In the genomic region with DNA sequence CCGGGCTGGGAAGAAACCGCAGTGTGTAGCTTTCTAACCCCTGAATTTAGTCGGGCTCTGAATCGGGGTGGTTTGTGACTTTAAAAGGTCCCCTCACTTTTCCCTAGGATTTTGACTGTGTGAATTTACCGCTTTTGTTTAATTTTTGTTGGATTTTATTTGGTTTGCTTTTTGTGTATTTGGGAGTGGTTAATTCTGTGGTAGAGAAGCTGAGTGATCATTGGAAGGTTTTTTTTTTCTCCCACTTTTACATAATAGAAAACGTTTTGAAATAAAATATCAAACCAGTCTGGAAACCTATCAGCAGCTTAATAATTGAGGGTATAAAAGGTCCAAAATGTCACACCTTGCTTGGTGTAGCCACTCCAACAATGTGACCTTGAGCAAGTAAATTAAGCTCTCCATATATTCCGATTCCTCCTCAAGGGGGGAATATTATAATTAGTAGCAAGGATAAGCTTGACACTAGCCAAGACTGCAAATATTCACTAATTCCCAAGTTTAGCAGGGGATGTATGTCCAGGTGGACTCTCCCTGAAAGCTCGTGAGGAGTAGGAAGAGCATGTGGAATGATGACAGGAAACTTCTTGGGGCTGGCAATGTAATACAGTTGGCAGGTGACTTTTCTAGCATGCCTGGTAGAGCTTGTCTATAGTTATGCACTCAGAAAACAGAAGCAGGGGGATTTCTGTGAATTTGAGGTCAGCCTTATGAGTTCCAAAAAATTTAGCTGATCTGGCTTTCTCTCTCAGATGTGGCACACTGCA, we compare ENCODE assay signal across 8 mouse cellular contexts. TPM values are rescaled to one million over a fixed set of nuclear protein-coding genes. Genes with fewer than 3 reads are reported as not detected.
DNase-seq lines count a peak whose midpoint lies in the region; ATAC-seq lines count a peak whose summit lies in the region.

No protein-coding gene starts in this region.

- peaks cover 34% of the 10 kb centered on the region for H3K4me1 ChIP-seq in forebrain, embryonic 15.5 days
- H3K4me1 ChIP-seq in liver, embryonic 11.5 days (replicated peaks; ENCODE audit: control insufficient read depth, insufficient read depth, low read length): peaks cover 19% of the 10 kb centered on the region

- H3K27me3 ChIP-seq in forebrain, embryonic 15.5 days: no peaks in the 10 kb centered on the region
- no peaks in the 10 kb centered on the region for H3K27me3 ChIP-seq in liver, embryonic 11.5 days (replicated peaks; ENCODE audit: control insufficient read depth, insufficient read depth, low read length)

- H3K9ac ChIP-seq in forebrain, embryonic 15.5 days (replicated peaks): peak overlapping the region; percentile 100
- peak overlapping the region; percentile 100 for H3K9ac ChIP-seq in liver, embryonic 11.5 days (ENCODE audit: low read depth, low read length)

- H3K4me2 ChIP-seq in forebrain, embryonic 15.5 days (replicated peaks): peak overlapping the region; percentile 51
- peak overlapping the region; percentile 67 for H3K4me2 ChIP-seq in liver, embryonic 11.5 days

- peak overlapping the region; percentile 97 for H3K27ac ChIP-seq in forebrain, embryonic 15.5 days (replicated peaks)
- peak overlapping the region; percentile 97 for H3K27ac ChIP-seq in liver, embryonic 11.5 days (ENCODE audit: low read depth, low read length)

- H3K36me3 ChIP-seq in forebrain, embryonic 15.5 days: peaks cover 17% of the 10 kb centered on the region; the same call in 1 of the 2 replicates
- peaks cover 8% of the 10 kb centered on the region for H3K36me3 ChIP-seq in liver, embryonic 11.5 days (ENCODE audit: control insufficient read depth, insufficient read depth, low read length)

- peak overlapping the region; percentile 97 for H3K4me3 ChIP-seq in forebrain, embryonic 15.5 days
- H3K4me3 ChIP-seq in liver, embryonic 11.5 days (ENCODE audit: low read depth, low read length): peak overlapping the region; percentile 54

- DNase-seq in cerebellum, adult 9-10 months: peak; percentile 66
- no peak for DNase-seq in cerebellum, postnatal 36 days
- DNase-seq in A20 (ENCODE audit: low read depth, low spot score): peak; percentile 32
- DNase-seq in liver, embryonic 11.5 days (ENCODE audit: low spot score): no peak
- no peak for DNase-seq in Muller cell, postnatal 12 days (ENCODE audit: inconsistent ontology term)
- DNase-seq in adrenal gland, postnatal 10 days: no peak

- ATAC-seq in forebrain, embryonic 15.5 days (replicated peaks): no peak
- ATAC-seq in liver, embryonic 11.5 days (replicated peaks; ENCODE audit: low FRiP score): no peak
- ATAC-seq in megakaryocyte-erythroid progenitor cell, adult 5-6 weeks (replicated peaks; ENCODE audit: low FRiP score, low TSS enrichment, poor library complexity, severe bottlenecking): no peak

- 13% methylated on average over 8 of the region's 8 CpGs for WGBS in forebrain, embryonic 15.5 days
- 15% methylated on average over 8 of the region's 8 CpGs for WGBS in liver, embryonic 11.5 days

- no peaks in the 10 kb centered on the region for H3K9me3 ChIP-seq in forebrain, embryonic 15.5 days
- H3K9me3 ChIP-seq in liver, embryonic 11.5 days (ENCODE audit: control insufficient read depth, low read length): no peaks in the 10 kb centered on the region

RNA-seq across cellular contexts. Expression of gene Rbm39, which starts 1.0 kb away (rescaled TPM):
- 579 and 585 TPM in 2 replicates for polyA plus RNA-seq in forebrain, embryonic 15.5 days (2015; fragmentation: Nextera tagmentation; extraction: Ambion mirVana)
- 485 and 514 TPM in 2 replicates for polyA plus RNA-seq in liver, embryonic 11.5 days (2014; fragmentation: Nextera tagmentation; extraction: Ambion mirVana)
- 370 and 390 TPM in 2 replicates for total RNA-seq in megakaryocyte-erythroid progenitor cell, adult 5-6 weeks (2014; fragmentation: Nextera tagmentation)
- 690 and 765 TPM in 2 replicates for total RNA-seq in megakaryocyte-erythroid progenitor cell, adult 5-6 weeks (2017)
- 100 to 1,000 TPM; 286 to 394 TPM for total RNA-seq in adrenal gland, postnatal 10 days (2021)

RNA-seq across cellular contexts. Expression of gene Phf20, which starts 15.3 kb away (rescaled TPM):
- 153 and 157 TPM in 2 replicates for polyA plus RNA-seq in forebrain, embryonic 15.5 days (2015; fragmentation: Nextera tagmentation; extraction: Ambion mirVana)
- polyA plus RNA-seq in liver, embryonic 11.5 days (2014; fragmentation: Nextera tagmentation; extraction: Ambion mirVana): 33.8 and 42.9 TPM in 2 replicates
- 29.2 and 31.5 TPM in 2 replicates for total RNA-seq in megakaryocyte-erythroid progenitor cell, adult 5-6 weeks (2014; fragmentation: Nextera tagmentation)
- total RNA-seq in megakaryocyte-erythroid progenitor cell, adult 5-6 weeks (2017): 56.1 and 84.1 TPM in 2 replicates
- 10 to 100 TPM; 35.9 to 38.0 TPM for total RNA-seq in adrenal gland, postnatal 10 days (2021)

RNA-seq across cellular contexts. Expression of gene Nfs1, which starts 37.0 kb away (rescaled TPM):
- polyA plus RNA-seq in forebrain, embryonic 15.5 days (2015; fragmentation: Nextera tagmentation; extraction: Ambion mirVana): 40.7 TPM in 2 replicates
- 87.5 and 91.4 TPM in 2 replicates for polyA plus RNA-seq in liver, embryonic 11.5 days (2014; fragmentation: Nextera tagmentation; extraction: Ambion mirVana)
- total RNA-seq in megakaryocyte-erythroid progenitor cell, adult 5-6 weeks (2014; fragmentation: Nextera tagmentation): 82.6 and 85.5 TPM in 2 replicates
- total RNA-seq in megakaryocyte-erythroid progenitor cell, adult 5-6 weeks (2017): 58.6 and 61.5 TPM in 2 replicates
- total RNA-seq in adrenal gland, postnatal 10 days (2021): 10 to 100 TPM; 72.0 to 78.8 TPM

RNA-seq across cellular contexts. Expression of gene Romo1, which starts 37.2 kb away (rescaled TPM):
- 363 and 422 TPM in 2 replicates for polyA plus RNA-seq in forebrain, embryonic 15.5 days (2015; fragmentation: Nextera tagmentation; extraction: Ambion mirVana)
- 371 and 439 TPM in 2 replicates for polyA plus RNA-seq in liver, embryonic 11.5 days (2014; fragmentation: Nextera tagmentation; extraction: Ambion mirVana)
- total RNA-seq in megakaryocyte-erythroid progenitor cell, adult 5-6 weeks (2014; fragmentation: Nextera tagmentation): 197 and 326 TPM in 2 replicates
- total RNA-seq in megakaryocyte-erythroid progenitor cell, adult 5-6 weeks (2017): 12.3 and 18.2 TPM in 2 replicates
- 100 to 1,000 TPM; 406 to 407 TPM for total RNA-seq in adrenal gland, postnatal 10 days (2021)

RNA-seq across cellular contexts. Expression of gene Gm28036, which starts 54.1 kb away (rescaled TPM):
- polyA plus RNA-seq in forebrain, embryonic 15.5 days (2015; fragmentation: Nextera tagmentation; extraction: Ambion mirVana): 24.1 and 24.2 TPM in 2 replicates
- 10.8 and 12.1 TPM in 2 replicates for polyA plus RNA-seq in liver, embryonic 11.5 days (2014; fragmentation: Nextera tagmentation; extraction: Ambion mirVana)
- total RNA-seq in megakaryocyte-erythroid progenitor cell, adult 5-6 weeks (2014; fragmentation: Nextera tagmentation): 9.2 and 16.3 TPM in 2 replicates
- 30.6 and 54.8 TPM in 2 replicates for total RNA-seq in megakaryocyte-erythroid progenitor cell, adult 5-6 weeks (2017)
- 10 to 100 TPM; 21.3 to 24.5 TPM for total RNA-seq in adrenal gland, postnatal 10 days (2021)

Comparison
In these comparisons a context has a peak if more than half of its experiments do, and no peak if none do; other contexts are left out.
1. DNase-seq: peak in cerebellum, adult 9-10 months (single experiment) and A20 (single experiment); none in cerebellum, postnatal 36 days (0 of 2), liver, embryonic 11.5 days (single experiment), Muller cell, postnatal 12 days (single experiment) and adrenal gland, postnatal 10 days (single experiment).